In genomic region chr8:119635378-119635777, GRCm38 (mm10) we compare ENCODE assay signal across 11 mouse cellular contexts. TPM values are rescaled to one million over a fixed set of nuclear protein-coding genes. Genes with fewer than 3 reads are reported as not detected.
DNase-seq lines count a peak whose midpoint lies in the region; ATAC-seq and TF ChIP-seq lines count a peak whose summit lies in the region.
"Had no signal": no experiment of that assay in that cellular context is flagged by ENCODE, and none has a peak within 500 bp of the region (broad histone marks: within the 10 kb centered on the region; RNA-seq: fewer than 3 reads in every experiment).

Kcng4 (minus strand) TSS chr8:119635680.

- H3K27ac ChIP-seq in forebrain, embryonic 13.5 days: no peak within 1 kb of the TSS
- no peak within 1 kb of the TSS for H3K27ac ChIP-seq in forebrain, embryonic 14.5 days (ENCODE audit: low read depth, low read length)
- H3K27ac ChIP-seq in midbrain, embryonic 14.5 days (replicated peaks; ENCODE audit: low read depth, low read length): no peak within 1 kb of the TSS
- H3K27ac ChIP-seq in midbrain, postnatal 0 days (ENCODE audit: low read depth, low read length): no peak within 1 kb of the TSS
- H3K27ac ChIP-seq in kidney, embryonic 15.5 days: no peak within 1 kb of the TSS
- H3K27ac ChIP-seq in stomach, embryonic 16.5 days (ENCODE audit: low read length): no peak within 1 kb of the TSS

- H3K9me3 ChIP-seq in forebrain, embryonic 13.5 days (replicated peaks): no peaks in the 10 kb centered on the region
- no peaks in the 10 kb centered on the region for H3K9me3 ChIP-seq in forebrain, embryonic 14.5 days (replicated peaks; ENCODE audit: control insufficient read depth, low read length)
- H3K9me3 ChIP-seq in midbrain, embryonic 14.5 days (ENCODE audit: control insufficient read depth, low read length): no peaks in the 10 kb centered on the region
- no peaks in the 10 kb centered on the region for H3K9me3 ChIP-seq in midbrain, postnatal 0 days (ENCODE audit: low read length)
- no peaks in the 10 kb centered on the region for H3K9me3 ChIP-seq in kidney, embryonic 15.5 days (replicated peaks)
- no peaks in the 10 kb centered on the region for H3K9me3 ChIP-seq in stomach, embryonic 16.5 days (replicated peaks; ENCODE audit: control insufficient read depth, low read length)

- 37% methylated on average over 6 of the region's 6 CpGs for WGBS in forebrain, embryonic 13.5 days
- 34% methylated on average over 6 of the region's 6 CpGs for WGBS in forebrain, embryonic 14.5 days
- 26% methylated on average over 6 of the region's 6 CpGs for WGBS in midbrain, embryonic 14.5 days
- 22% methylated on average over 6 of the region's 6 CpGs for WGBS in midbrain, postnatal 0 days
- WGBS in kidney, embryonic 15.5 days: 22% methylated on average over 6 of the region's 6 CpGs
- WGBS in stomach, embryonic 16.5 days: 25% methylated on average over 6 of the region's 6 CpGs

- no peak within 1 kb of the TSS for H3K4me3 ChIP-seq in forebrain, embryonic 13.5 days
- H3K4me3 ChIP-seq in forebrain, embryonic 14.5 days (ENCODE audit: low read depth, low read length): no peak within 1 kb of the TSS
- no peak within 1 kb of the TSS for H3K4me3 ChIP-seq in midbrain, embryonic 14.5 days (replicated peaks; ENCODE audit: low read depth, low read length)
- no peak within 1 kb of the TSS for H3K4me3 ChIP-seq in midbrain, postnatal 0 days (ENCODE audit: low read depth, low read length)
- no peak within 1 kb of the TSS for H3K4me3 ChIP-seq in kidney, embryonic 15.5 days (replicated peaks)
- no peak within 1 kb of the TSS for H3K4me3 ChIP-seq in stomach, embryonic 16.5 days (replicated peaks; ENCODE audit: low read length)
- H3K4me3 ChIP-seq: myocyte had no signal

- TF ChIP-seq CTCF in midbrain, postnatal 0 days (IDR thresholded peaks at IDR 0.05): no peak

- H3K4me1 ChIP-seq in forebrain, embryonic 13.5 days: no peaks in the 10 kb centered on the region; the same call in 1 of the 2 replicates
- no peaks in the 10 kb centered on the region for H3K4me1 ChIP-seq in forebrain, embryonic 14.5 days (ENCODE audit: control insufficient read depth, insufficient read depth, low read length)
- H3K4me1 ChIP-seq in midbrain, embryonic 14.5 days (ENCODE audit: control insufficient read depth, insufficient read depth, low read length): peaks cover 15% of the 10 kb centered on the region
- no peaks in the 10 kb centered on the region for H3K4me1 ChIP-seq in midbrain, postnatal 0 days (ENCODE audit: insufficient read depth, low read length)
- H3K4me1 ChIP-seq in kidney, embryonic 15.5 days: peaks cover 40% of the 10 kb centered on the region
- peaks cover 10% of the 10 kb centered on the region; the same call in 1 of the 2 replicates for H3K4me1 ChIP-seq in stomach, embryonic 16.5 days (ENCODE audit: control insufficient read depth, insufficient read depth, low read length)

- H3K36me3 ChIP-seq in forebrain, embryonic 13.5 days (ENCODE audit: poor library complexity, severe bottlenecking): no peaks in the 10 kb centered on the region
- no peaks in the 10 kb centered on the region for H3K36me3 ChIP-seq in forebrain, embryonic 14.5 days (ENCODE audit: control insufficient read depth, insufficient read depth, low read length)
- no peaks in the 10 kb centered on the region for H3K36me3 ChIP-seq in midbrain, embryonic 14.5 days (ENCODE audit: control insufficient read depth, insufficient read depth, low read length)
- H3K36me3 ChIP-seq in midbrain, postnatal 0 days (ENCODE audit: insufficient read depth, low read length): no peaks in the 10 kb centered on the region
- no peaks in the 10 kb centered on the region for H3K36me3 ChIP-seq in kidney, embryonic 15.5 days
- H3K36me3 ChIP-seq in stomach, embryonic 16.5 days (ENCODE audit: control insufficient read depth, insufficient read depth, low read length): no peaks in the 10 kb centered on the region

- 0 out of 2 replicates have a peak within 1 kb of the TSS, but pooled peaks have one; percentile 12 for H3K9ac ChIP-seq in forebrain, embryonic 13.5 days
- no peak within 1 kb of the TSS for H3K9ac ChIP-seq in forebrain, embryonic 14.5 days (ENCODE audit: low read length)
- no peak within 1 kb of the TSS for H3K9ac ChIP-seq in midbrain, embryonic 14.5 days (replicated peaks; ENCODE audit: low read length)
- H3K9ac ChIP-seq in midbrain, postnatal 0 days (replicated peaks; ENCODE audit: low read length, poor library complexity, severe bottlenecking): no peak within 1 kb of the TSS
- H3K9ac ChIP-seq in kidney, embryonic 15.5 days: peak within 1 kb of the TSS; percentile 8; the same call in 1 of the 2 replicates
- peak within 1 kb of the TSS; percentile 34; the same call in 1 of the 2 replicates for H3K9ac ChIP-seq in stomach, embryonic 16.5 days (ENCODE audit: low read length)

- no peak for ATAC-seq in forebrain, embryonic 13.5 days
- ATAC-seq in forebrain, embryonic 14.5 days: no peak
- no peak for ATAC-seq in midbrain, embryonic 14.5 days (ENCODE audit: low FRiP score, low TSS enrichment)
- ATAC-seq in midbrain, postnatal 0 days (ENCODE audit: low FRiP score): no peak
- ATAC-seq in kidney, embryonic 15.5 days (replicated peaks; ENCODE audit: low FRiP score): no peak
- no peak for ATAC-seq in stomach, embryonic 16.5 days (ENCODE audit: insufficient read depth, low FRiP score)
- ATAC-seq in monocyte, adult 5-6 weeks (replicated peaks; ENCODE audit: insufficient number of reproducible peaks, low FRiP score, low TSS enrichment, poor library complexity, severe bottlenecking): no peak

- no peak within 1 kb of the TSS for H3K4me2 ChIP-seq in forebrain, embryonic 13.5 days
- no peak within 1 kb of the TSS for H3K4me2 ChIP-seq in forebrain, embryonic 14.5 days (ENCODE audit: low read length)
- no peak within 1 kb of the TSS for H3K4me2 ChIP-seq in midbrain, embryonic 14.5 days (ENCODE audit: low read length)
- H3K4me2 ChIP-seq in midbrain, postnatal 0 days (ENCODE audit: low read depth, low read length, poor library complexity, severe bottlenecking): no peak within 1 kb of the TSS
- H3K4me2 ChIP-seq in kidney, embryonic 15.5 days: peak within 1 kb of the TSS; percentile 24
- H3K4me2 ChIP-seq in stomach, embryonic 16.5 days (ENCODE audit: low read depth, low read length): no peak within 1 kb of the TSS

- DNase-seq in forebrain, embryonic 14.5 days (ENCODE audit: low spot score): no peak
- peak; percentile 42 for DNase-seq in midbrain, embryonic 14.5 days
- DNase-seq in midbrain, postnatal 0 days (ENCODE audit: low spot score): no peak
- DNase-seq in urinary bladder, adult 2 months (ENCODE audit: low spot score): no peak
- DNase-seq: thymus, postnatal 14 days had no signal

- peaks cover 36% of the 10 kb centered on the region for H3K27me3 ChIP-seq in forebrain, embryonic 13.5 days
- H3K27me3 ChIP-seq in forebrain, embryonic 14.5 days (replicated peaks; ENCODE audit: control insufficient read depth, insufficient read depth, low read length): 0 out of 2 replicates have a peak, but pooled peaks cover 11% of the 10 kb centered on the region
- H3K27me3 ChIP-seq in midbrain, embryonic 14.5 days (ENCODE audit: control insufficient read depth, insufficient read depth, low read length): no peaks in the 10 kb centered on the region
- peaks cover 2% of the 10 kb centered on the region; the same call in 1 of the 2 replicates for H3K27me3 ChIP-seq in midbrain, postnatal 0 days (ENCODE audit: insufficient read depth, low read length)
- peaks cover 51% of the 10 kb centered on the region for H3K27me3 ChIP-seq in kidney, embryonic 15.5 days
- H3K27me3 ChIP-seq in stomach, embryonic 16.5 days (ENCODE audit: control insufficient read depth, insufficient read depth, low read length): 0 out of 2 replicates have a peak, but pooled peaks cover 4% of the 10 kb centered on the region

RNA-seq across cellular contexts. Expression of gene Kcng4, which starts in this region (rescaled TPM):
- polyA plus RNA-seq in forebrain, embryonic 13.5 days (2015; fragmentation: Nextera tagmentation; extraction: Ambion mirVana): 0.17 TPM in 1 of 2 replicates, not detected in the other
- 0.20 and 0.21 TPM in 2 replicates for polyA plus RNA-seq in forebrain, embryonic 14.5 days (2014; fragmentation: Nextera tagmentation; extraction: Ambion mirVana)
- 0.15 and 0.55 TPM in 2 replicates for polyA plus RNA-seq in midbrain, embryonic 14.5 days (2014; fragmentation: Nextera tagmentation; extraction: Ambion mirVana)
- total RNA-seq in midbrain, postnatal 0 days (2014; rRNA removed): 0.61 and 1.6 TPM in 2 replicates
- 0.27 and 0.28 TPM in 2 replicates for polyA plus RNA-seq in midbrain, postnatal 0 days (2015; fragmentation: Nextera tagmentation; extraction: Ambion mirVana)
- polyA plus RNA-seq in kidney, embryonic 15.5 days (2015; fragmentation: Nextera tagmentation; extraction: Ambion mirVana): 0.05 TPM in 1 of 2 replicates, not detected in the other
- polyA plus RNA-seq in stomach, embryonic 16.5 days (2015; fragmentation: Nextera tagmentation; extraction: Ambion mirVana): 0.10 and 0.18 TPM in 2 replicates
- polyA plus RNA-seq in urinary bladder, adult 2 months (2012; rRNA removed): 3.5 and 6.6 TPM in 2 replicates
- not detected in 3 replicates for total RNA-seq in monocyte, adult 5-6 weeks (2017)
- polyA plus RNA-seq: heart, embryonic 14.5 days; myocyte had no signal

Comparison
In these comparisons a context has a peak if more than half of its experiments do, and no peak if none do; other contexts are left out.
1. H3K9ac ChIP-seq: peak in forebrain, embryonic 13.5 days (single experiment), kidney, embryonic 15.5 days (single experiment) and stomach, embryonic 16.5 days (single experiment); none in forebrain, embryonic 14.5 days (single experiment), midbrain, embryonic 14.5 days (single experiment) and midbrain, postnatal 0 days (single experiment).
2. Peak in DNase-seq in midbrain, embryonic 14.5 days; RNA of the gene not detected or under 1 TPM.